Mouse (Mus musculus) heart, adult 9 months (tissue): ENCODE data around the gene Rcsd1.
"Not testable (repeated sequence)": the region's sequence is repeated elsewhere in the genome, so short reads cannot be mapped to it uniquely, and the experiment has no call there.

Source experiments
- DNase-seq, 2 experiments: peaks; one replicate each; pipeline ENCODE4 v3.0.0; 2022; ENCODE audit warnings: low spot score in 2 of 2

The Rcsd1 gene

GRCm38 (mm10) chr1:165689845-165690244, 19.7 kb downstream of the Rcsd1 start:
- DNase-seq, result no peak

GRCm38 (mm10) chr1:165687861-165688260, 21.7 kb downstream of the Rcsd1 start:
- DNase-seq, result no peak

GRCm38 (mm10) chr1:165686963-165687362, 22.6 kb downstream of the Rcsd1 start:
- DNase-seq, result no peak

- no peak for DNase-seq
These were observed 23.2 kb downstream of the Rcsd1 start for GRCm38 (mm10) chr1:165686349-165686748.

GRCm38 (mm10) chr1:165684261-165685203, 25.0 kb downstream of the Rcsd1 start:
- DNase-seq, result peak; percentile 80 to 88

GRCm38 (mm10) chr1:165682056-165682853, 27.3 kb downstream of the Rcsd1 start:
- DNase-seq, result peak in 1 of 2 experiments; percentile 69

- no peak for DNase-seq
These were observed 28.3 kb downstream of the Rcsd1 start for GRCm38 (mm10) chr1:165681045-165681794.

GRCm38 (mm10) chr1:165680086-165680485, 29.5 kb downstream of the Rcsd1 start:
- DNase-seq, result not testable (repeated sequence)

GRCm38 (mm10) chr1:165679618-165679997, 29.9 kb downstream of the Rcsd1 start:
- no peak for DNase-seq

GRCm38 (mm10) chr1:165678861-165679617, 30.5 kb downstream of the Rcsd1 start:
- no peak for DNase-seq

GRCm38 (mm10) chr1:165677558-165677957, 32.0 kb downstream of the Rcsd1 start:
- no peak for DNase-seq

GRCm38 (mm10) chr1:165676993-165677392, 32.6 kb downstream of the Rcsd1 start:
- peak in 1 of 2 experiments; percentile 58 for DNase-seq

- no peak for DNase-seq
These were observed 34.4 kb downstream of the Rcsd1 start for GRCm38 (mm10) chr1:165675167-165675566.

GRCm38 (mm10) chr1:165672355-165672754, 37.2 kb downstream of the Rcsd1 start:
- no peak for DNase-seq

GRCm38 (mm10) chr1:165670056-165670455, 39.5 kb downstream of the Rcsd1 start:
- no peak for DNase-seq

- no peak for DNase-seq
These were observed 40.7 kb downstream of the Rcsd1 start for GRCm38 (mm10) chr1:165668904-165669303.

- DNase-seq, result peak; percentile 69 to 77
These were observed 42.2 kb downstream of the Rcsd1 start for GRCm38 (mm10) chr1:165667380-165667779.

- DNase-seq, result no peak
These were observed 42.6 kb downstream of the Rcsd1 start for GRCm38 (mm10) chr1:165666944-165667343.

- DNase-seq, result no peak
These were observed 43.8 kb downstream of the Rcsd1 start for GRCm38 (mm10) chr1:165665758-165666157.

- no peak for DNase-seq
These were observed 46.3 kb downstream of the Rcsd1 start for GRCm38 (mm10) chr1:165663277-165663676.
